Mouse (Mus musculus): ENCODE data around the gene Gm5798. TPM values are rescaled to one million over a fixed set of nuclear protein-coding genes. Genes with fewer than 3 reads are reported as not detected.
"Not testable (repeated sequence)": the region's sequence is repeated elsewhere in the genome, so short reads cannot be mapped to it uniquely, and the experiment has no call there.

Gene Gm5798
- not detected for polyA plus RNA-seq (2012; fragmentation: generic; extraction: Trizol)
- long read RNA-seq, experiment 1, result 0 reads
- long read RNA-seq, experiment 2, result 0 reads

- H3K79me3 ChIP-seq (ENCODE audit: low read depth); H3ac ChIP-seq (ENCODE audit: control insufficient read depth, insufficient read length, low read depth); H3K36me3 ChIP-seq (ENCODE audit: control insufficient read depth, insufficient read depth); H3K79me2 ChIP-seq (ENCODE audit: control insufficient read depth, insufficient read depth); H3K27me3 ChIP-seq (ENCODE audit: control insufficient read depth, insufficient read depth, insufficient read length); H3K4me3 ChIP-seq (ENCODE audit: insufficient read depth, poor library complexity, severe bottlenecking): not testable (repeated sequence)
Measured at GRCm38 (mm10) chr14:41348309-41348708, at the start of gene Gm5798. TSS of gene Gm5798 (plus strand) at chr14:41348609.

GRCm38 (mm10) chr14:41386279-41386678, 37.9 kb downstream of the Gm5798 start, which contains the start of gene Gm7945:
TSS of gene Gm7945 (minus strand) at chr14:41386379.
- H3ac ChIP-seq (ENCODE audit: control insufficient read depth, insufficient read length, low read depth); H3K4me3 ChIP-seq (ENCODE audit: insufficient read depth, poor library complexity, severe bottlenecking); H3K27me3 ChIP-seq (ENCODE audit: control insufficient read depth, insufficient read depth, insufficient read length); H3K79me3 ChIP-seq (ENCODE audit: low read depth); H3K79me2 ChIP-seq (ENCODE audit: control insufficient read depth, insufficient read depth); H3K36me3 ChIP-seq (ENCODE audit: control insufficient read depth, insufficient read depth): not testable (repeated sequence)

Other genes starting within 250 kb of the Gm5798 start
- not detected for gene Mat1a, start 243.6 kb upstream of the Gm5798 start, polyA plus RNA-seq (2012; fragmentation: generic; extraction: Trizol)
- not detected for gene Sftpa1, start 216.8 kb upstream of the Gm5798 start, polyA plus RNA-seq (2012; fragmentation: generic; extraction: Trizol)
- gene Mbl1, start 197.2 kb upstream of the Gm5798 start, polyA plus RNA-seq (2012; fragmentation: generic; extraction: Trizol), result not detected
- gene Sftpd, start 163.5 kb upstream of the Gm5798 start, polyA plus RNA-seq (2012; fragmentation: generic; extraction: Trizol), result not detected
- not detected for gene Gm2832, start 69.8 kb upstream of the Gm5798 start, polyA plus RNA-seq (2012; fragmentation: generic; extraction: Trizol)
- not detected for gene Gm7945, start 37.8 kb downstream of the Gm5798 start, polyA plus RNA-seq (2012; fragmentation: generic; extraction: Trizol)
- not detected for gene Gm6482, start 59.7 kb downstream of the Gm5798 start, polyA plus RNA-seq (2012; fragmentation: generic; extraction: Trizol)
- gene Gm7954, start 104.9 kb downstream of the Gm5798 start, polyA plus RNA-seq (2012; fragmentation: generic; extraction: Trizol), result not detected
- gene Gm3486, start 140.9 kb downstream of the Gm5798 start, polyA plus RNA-seq (2012; fragmentation: generic; extraction: Trizol), result not detected
- not detected for gene Gm7970, start 207.0 kb downstream of the Gm5798 start, polyA plus RNA-seq (2012; fragmentation: generic; extraction: Trizol)
- not detected for gene 1700049E17Rik2, start 224.6 kb downstream of the Gm5798 start, polyA plus RNA-seq (2012; fragmentation: generic; extraction: Trizol)